10 mouse cellular contexts compared by ENCODE assay signal in the genomic region with DNA sequence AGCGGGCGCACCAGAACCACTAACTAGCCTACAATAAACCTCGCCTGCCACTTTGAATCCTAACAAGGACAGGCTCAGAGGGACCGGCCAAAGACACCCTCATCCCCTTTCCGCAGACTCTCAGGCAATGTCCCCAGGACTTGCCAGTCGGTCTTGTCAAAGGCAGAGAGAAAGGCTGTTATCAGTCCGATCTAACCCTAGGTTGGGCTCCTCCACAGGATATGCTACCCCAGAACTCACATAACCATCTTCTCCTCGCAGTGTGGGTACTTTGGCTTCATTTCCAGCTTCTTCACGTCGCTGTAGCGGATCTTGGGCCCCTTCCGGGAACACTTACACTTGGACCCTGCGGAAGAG. TPM values are rescaled to one million over a fixed set of nuclear protein-coding genes. Genes with fewer than 3 reads are reported as not detected.
DNase-seq lines count a peak whose midpoint lies in the region; ATAC-seq and TF ChIP-seq lines count a peak whose summit lies in the region.
"Had no signal": no experiment of that assay in that cellular context is flagged by ENCODE, and none has a peak within 500 bp of the region (broad histone marks: within the 10 kb centered on the region; RNA-seq: fewer than 3 reads in every experiment).

No protein-coding gene starts in this region.

- 6% methylated on average over 13 of the region's 13 CpGs for WGBS in lung, embryonic 14.5 days
- WGBS in forebrain, embryonic 13.5 days = 4% methylated on average over 13 of the region's 13 CpGs
- 4% methylated on average over 13 of the region's 13 CpGs for WGBS in limb, embryonic 15.5 days
- 8% methylated on average over 13 of the region's 13 CpGs for WGBS in stomach, embryonic 16.5 days

- 0 out of 2 replicates have a peak, but pooled peaks cover 3% of the 10 kb centered on the region for H3K4me1 ChIP-seq in lung, embryonic 14.5 days (ENCODE audit: insufficient read depth)
- H3K4me1 ChIP-seq in forebrain, embryonic 13.5 days = peaks cover 23% of the 10 kb centered on the region
- peaks cover 41% of the 10 kb centered on the region for H3K4me1 ChIP-seq in limb, embryonic 15.5 days
- peaks cover 7% of the 10 kb centered on the region for H3K4me1 ChIP-seq in stomach, embryonic 16.5 days (ENCODE audit: control insufficient read depth, insufficient read depth, low read length)

- peak overlapping the region; percentile 48 for H3K9ac ChIP-seq in lung, embryonic 14.5 days
- H3K9ac ChIP-seq in forebrain, embryonic 13.5 days = peak overlapping the region; percentile 63
- peak overlapping the region; percentile 78 for H3K9ac ChIP-seq in limb, embryonic 15.5 days
- H3K9ac ChIP-seq in stomach, embryonic 16.5 days (ENCODE audit: low read length) = peak overlapping the region; percentile 69

- peak; percentile 33 for DNase-seq in lung, embryonic 14.5 days
- no peak for DNase-seq in lung, postnatal 10 days
- no peak for DNase-seq in thymus, postnatal 25 days
- no peak for DNase-seq in adrenal gland, adult 8-10 months

- H3K9me3 ChIP-seq in lung, embryonic 14.5 days (ENCODE audit: low read depth, low read length) = no peaks in the 10 kb centered on the region
- no peaks in the 10 kb centered on the region for H3K9me3 ChIP-seq in forebrain, embryonic 13.5 days (replicated peaks)
- H3K9me3 ChIP-seq in limb, embryonic 15.5 days = no peaks in the 10 kb centered on the region
- no peaks in the 10 kb centered on the region; the same call in 1 of the 2 replicates for H3K9me3 ChIP-seq in stomach, embryonic 16.5 days (replicated peaks; ENCODE audit: control insufficient read depth, low read length)

- peak overlapping the region; percentile 50 for H3K4me3 ChIP-seq in lung, embryonic 14.5 days (ENCODE audit: low read depth, low read length)
- H3K4me3 ChIP-seq in forebrain, embryonic 13.5 days = peak overlapping the region; percentile 47
- peak overlapping the region; percentile 60 for H3K4me3 ChIP-seq in limb, embryonic 15.5 days
- H3K4me3 ChIP-seq in stomach, embryonic 16.5 days (replicated peaks; ENCODE audit: low read length) = peak overlapping the region; percentile 52

- no peak overlapping the region for H3K27ac ChIP-seq in lung, embryonic 14.5 days (ENCODE audit: low read depth)
- no peak overlapping the region for H3K27ac ChIP-seq in forebrain, embryonic 13.5 days
- peak overlapping the region; percentile 79 for H3K27ac ChIP-seq in limb, embryonic 15.5 days
- no peak overlapping the region for H3K27ac ChIP-seq in stomach, embryonic 16.5 days (ENCODE audit: low read length)

- peaks cover 66% of the 10 kb centered on the region for H3K27me3 ChIP-seq in lung, embryonic 14.5 days (ENCODE audit: insufficient read depth, low read length)
- peaks cover 85% of the 10 kb centered on the region for H3K27me3 ChIP-seq in forebrain, embryonic 13.5 days
- H3K27me3 ChIP-seq in limb, embryonic 15.5 days = peaks cover 44% of the 10 kb centered on the region
- H3K27me3 ChIP-seq in stomach, embryonic 16.5 days (ENCODE audit: control insufficient read depth, insufficient read depth, low read length) = peaks cover 67% of the 10 kb centered on the region

- peak overlapping the region; percentile 85 for H3K4me2 ChIP-seq in lung, embryonic 14.5 days
- peak overlapping the region; percentile 88 for H3K4me2 ChIP-seq in forebrain, embryonic 13.5 days
- H3K4me2 ChIP-seq in limb, embryonic 15.5 days = peak overlapping the region; percentile 86
- peak overlapping the region; percentile 79 for H3K4me2 ChIP-seq in stomach, embryonic 16.5 days (ENCODE audit: low read depth, low read length)

- ATAC-seq in lung, embryonic 14.5 days (ENCODE audit: insufficient read depth) = no peak
- no peak for ATAC-seq in forebrain, embryonic 13.5 days
- no peak for ATAC-seq in limb, embryonic 15.5 days (ENCODE audit: insufficient number of reproducible peaks, low FRiP score, low TSS enrichment, low read depth)
- ATAC-seq in stomach, embryonic 16.5 days (ENCODE audit: insufficient read depth, low FRiP score) = no peak

- H3K36me3 ChIP-seq in lung, embryonic 14.5 days (ENCODE audit: insufficient read depth) = no peaks in the 10 kb centered on the region
- no peaks in the 10 kb centered on the region for H3K36me3 ChIP-seq in forebrain, embryonic 13.5 days (ENCODE audit: poor library complexity, severe bottlenecking)
- H3K36me3 ChIP-seq in limb, embryonic 15.5 days = 0 out of 2 replicates have a peak, but pooled peaks cover 2% of the 10 kb centered on the region
- H3K36me3 ChIP-seq in stomach, embryonic 16.5 days (ENCODE audit: control insufficient read depth, insufficient read depth, low read length) = no peaks in the 10 kb centered on the region

- no peak for TF ChIP-seq CTCF in lung, embryonic 14.5 days (IDR thresholded peaks at IDR 0.05; ENCODE audit: low read depth)

RNA-seq across cellular contexts. Expression of a gene that starts 0.8 kb away (rescaled TPM):
- polyA plus RNA-seq in lung, embryonic 14.5 days (2014; fragmentation: Nextera tagmentation; extraction: Ambion mirVana) = 9.0 and 9.8 TPM in 2 replicates
- 6.6 and 11.3 TPM in 2 replicates for polyA plus RNA-seq in forebrain, embryonic 13.5 days (2015; fragmentation: Nextera tagmentation; extraction: Ambion mirVana)
- polyA plus RNA-seq in limb, embryonic 15.5 days (2015; fragmentation: Nextera tagmentation; extraction: Ambion mirVana) = 624 and 644 TPM in 2 replicates
- 9.9 and 10.2 TPM in 2 replicates for polyA plus RNA-seq in stomach, embryonic 16.5 days (2015; fragmentation: Nextera tagmentation; extraction: Ambion mirVana)
- total RNA-seq in adrenal gland, adult 8-10 months (2022) = 10 to 100 TPM; 63.0 to 86.6 (median 76.1) TPM

RNA-seq across cellular contexts. Expression of a gene that starts 43.6 kb away (rescaled TPM):
- polyA plus RNA-seq in lung, embryonic 14.5 days (2014; fragmentation: Nextera tagmentation; extraction: Ambion mirVana) = not detected in 2 replicates
- polyA plus RNA-seq in forebrain, embryonic 13.5 days (2015; fragmentation: Nextera tagmentation; extraction: Ambion mirVana) = 13.0 and 13.1 TPM in 2 replicates
- polyA plus RNA-seq in limb, embryonic 15.5 days (2015; fragmentation: Nextera tagmentation; extraction: Ambion mirVana) = not detected in 2 replicates
- polyA plus RNA-seq in stomach, embryonic 16.5 days (2015; fragmentation: Nextera tagmentation; extraction: Ambion mirVana) = not detected in 2 replicates
- not detected for total RNA-seq in adrenal gland, adult 8-10 months (2022)
- total RNA-seq: adrenal gland, postnatal 36 days; heart, adult 18-20 months had no signal
- polyA plus RNA-seq: urinary bladder, adult 2 months had no signal

Comparison
In these comparisons a context has a peak if more than half of its experiments do, and no peak if none do; other contexts are left out.
1. RNA of a gene that starts 0.8 kb away (polyA plus RNA-seq): 624 to 644 TPM in limb, embryonic 15.5 days; 9.9 to 10.2 TPM in stomach, embryonic 16.5 days, 9.0 to 9.8 TPM in lung, embryonic 14.5 days and 6.6 to 11.3 TPM in forebrain, embryonic 13.5 days; every median in the first group is over 10 times any median in the second.
2. RNA of a gene that starts 43.6 kb away (polyA plus RNA-seq): 13.0 to 13.1 TPM in forebrain, embryonic 13.5 days; not detected in lung, embryonic 14.5 days, not detected in limb, embryonic 15.5 days and not detected in stomach, embryonic 16.5 days; every median in the first group is over 10 times any median in the second.
3. Peak in every context shown above with its lines, with median percentiles within 50 percentile points of each other: H3K4me2 ChIP-seq, H3K4me3 ChIP-seq and H3K9ac ChIP-seq.